Mouse (Mus musculus) kidney, embryonic 15.5 days (tissue): ENCODE results near the gene Prickle2. TPM values are rescaled to one million over a fixed set of nuclear protein-coding genes. Genes with fewer than 3 reads are reported as not detected.

Experiments
- ATAC-seq: fragments of 200-750 bp; cut with Nextera tagmentation; replicated peaks from 2 replicates; pipeline ENCODE4 v1.8.0; 2017; ENCODE audit warnings: moderate TSS enrichment; ENCODE audit not compliant: low FRiP score
- H3K27ac ChIP-seq: fragments of 300-500 bp; sonication (generic); 2 replicates; pipeline ENCODE4 v1.5.1; 2015; ENCODE audit warnings: mild to moderate bottlenecking, inconsistent platforms
- H3K27me3 ChIP-seq: fragments of 300-500 bp; sonication (generic); 2 replicates; pipeline ENCODE4 v1.6.1; 2015; ENCODE audit warnings: inconsistent platforms
- H3K36me3 ChIP-seq: fragments of 300-500 bp; sonication (generic); 2 replicates; pipeline ENCODE4 v1.6.1; 2015; ENCODE audit warnings: inconsistent platforms
- H3K4me1 ChIP-seq: fragments of 300-500 bp; sonication (generic); 2 replicates; pipeline ENCODE4 v1.6.1; 2015; ENCODE audit warnings: inconsistent platforms
- H3K4me2 ChIP-seq: fragments of 300-500 bp; sonication (generic); 2 replicates; pipeline ENCODE4 v1.6.1; 2015; ENCODE audit warnings: moderate library complexity, mild to moderate bottlenecking, inconsistent platforms
- H3K4me3 ChIP-seq: fragments of 300-500 bp; sonication (generic); replicated peaks from 2 replicates; pipeline ENCODE4 v1.5.1; 2015; ENCODE audit warnings: mild to moderate bottlenecking, inconsistent platforms
- H3K9ac ChIP-seq: fragments of 300-500 bp; sonication (generic); 2 replicates; pipeline ENCODE4 v1.6.1; 2015; ENCODE audit warnings: mild to moderate bottlenecking, inconsistent platforms
- H3K9me3 ChIP-seq: fragments of 300-500 bp; sonication (generic); replicated peaks from 2 replicates; pipeline ENCODE4 v1.6.1; 2016; ENCODE audit warnings: inconsistent platforms
- WGBS: fragments of 180-500 bp; shearing (Covaris S2); methylation state at CpG from one replicate; pipeline ENCODE4 v1.1.7; 2015; ENCODE audit warnings: mixed read lengths; 5-methylcytosine and 5-hydroxymethylcytosine counted together
- polyA plus RNA-seq: library from polyadenylated mRNA; unstranded; fragments of >200 nt; fragmentation: Nextera tagmentation; extraction: Ambion mirVana; gene quantifications from 2 replicates; pipeline ENCODE4 v1.2.1, GENCODE M21; 2015

The Prickle2 gene
- polyA plus RNA-seq, 1 experiment from 2014 or later = 7.6 TPM

GRCm38 (mm10) chr6:92572139-92572538 is 133.8 kb downstream of the Prickle2 start:
- Histone ChIP-seq H3K36me3 (no peaks in the 10 kb centered on the region), H3K27ac (no peak overlapping the region), H3K9ac (no peak overlapping the region), H3K4me2 (no peak overlapping the region), H3K9me3 (no peaks in the 10 kb centered on the region), H3K4me3 (no peak overlapping the region), H3K27me3 (no peaks in the 10 kb centered on the region), H3K4me1 (no peaks in the 10 kb centered on the region)
- ATAC-seq = no peak
- 82% methylated on average over 3 of the region's 3 CpGs for WGBS

- H3K27me3 ChIP-seq = no peaks in the 10 kb centered on the region
- no peak overlapping the region for H3K9ac ChIP-seq
- H3K36me3 ChIP-seq = no peaks in the 10 kb centered on the region
- 67% methylated on average over 7 of the region's 7 CpGs for WGBS
- H3K4me1 ChIP-seq = no peaks in the 10 kb centered on the region
- ATAC-seq = no peak
- H3K9me3 ChIP-seq = no peaks in the 10 kb centered on the region
- H3K4me3 ChIP-seq = no peak overlapping the region
- no peak overlapping the region for H3K27ac ChIP-seq
- no peak overlapping the region for H3K4me2 ChIP-seq
Observed at GRCm38 (mm10) chr6:92570090-92570489, 135.9 kb downstream of the Prickle2 start.

- no peaks in the 10 kb centered on the region for H3K9me3 ChIP-seq
- 47% methylated on average over 4 of the region's 4 CpGs for WGBS
- H3K4me1 ChIP-seq = no peaks in the 10 kb centered on the region
- no peaks in the 10 kb centered on the region for H3K36me3 ChIP-seq
- no peak overlapping the region for H3K4me2 ChIP-seq
- ATAC-seq = no peak
- no peaks in the 10 kb centered on the region for H3K27me3 ChIP-seq
- H3K9ac ChIP-seq = no peak overlapping the region
- H3K4me3 ChIP-seq = no peak overlapping the region
- H3K27ac ChIP-seq = no peak overlapping the region
Observed at GRCm38 (mm10) chr6:92569283-92569682, 136.7 kb downstream of the Prickle2 start.

GRCm38 (mm10) chr6:92559261-92559660 is 146.7 kb downstream of the Prickle2 start:
- H3K27me3 ChIP-seq = no peaks in the 10 kb centered on the region
- 92% methylated on average over 1 of the region's 1 CpGs for WGBS

GRCm38 (mm10) chr6:92555675-92556074 is 150.3 kb downstream of the Prickle2 start:
- Histone ChIP-seq H3K9ac (no peak overlapping the region), H3K9me3 (no peaks in the 10 kb centered on the region), H3K27me3 (no peaks in the 10 kb centered on the region), H3K4me1 (no peaks in the 10 kb centered on the region), H3K4me2 (no peak overlapping the region), H3K4me3 (no peak overlapping the region), H3K27ac (no peak overlapping the region), H3K36me3 (no peaks in the 10 kb centered on the region)
- no peak for ATAC-seq
- whole genome bisulfite sequencing = 57% methylated on average over 2 of the region's 2 CpGs

More at GRCm38 (mm10) chr6:92559261-92559660, 146.7 kb downstream of the Prickle2 start:
- Histone ChIP-seq H3K4me2 (no peak overlapping the region), H3K9ac (no peak overlapping the region), H3K9me3 (no peaks in the 10 kb centered on the region), H3K4me3 (no peak overlapping the region), H3K36me3 (no peaks in the 10 kb centered on the region), H3K27ac (no peak overlapping the region), H3K4me1 (no peaks in the 10 kb centered on the region)
- ATAC-seq = no peak

GRCm38 (mm10) chr6:92553086-92553485 is 152.9 kb downstream of the Prickle2 start:
- no peak for ATAC-seq
- H3K9ac ChIP-seq = no peak overlapping the region
- H3K27ac ChIP-seq = no peak overlapping the region
- H3K4me2 ChIP-seq = no peak overlapping the region
- H3K9me3 ChIP-seq = no peaks in the 10 kb centered on the region
- 82% methylated on average over 4 of the region's 4 CpGs for WGBS
- H3K36me3 ChIP-seq = no peaks in the 10 kb centered on the region
- no peak overlapping the region for H3K4me3 ChIP-seq
- no peaks in the 10 kb centered on the region for H3K27me3 ChIP-seq
- no peaks in the 10 kb centered on the region for H3K4me1 ChIP-seq

GRCm38 (mm10) chr6:92549246-92549645 is 156.7 kb downstream of the Prickle2 start:
- H3K36me3 ChIP-seq = no peaks in the 10 kb centered on the region
- no peaks in the 10 kb centered on the region for H3K4me1 ChIP-seq
- H3K27ac ChIP-seq = no peak overlapping the region
- H3K4me3 ChIP-seq = no peak overlapping the region
- no peaks in the 10 kb centered on the region for H3K27me3 ChIP-seq
- 77% methylated on average over 8 of the region's 8 CpGs for whole genome bisulfite sequencing
- no peaks in the 10 kb centered on the region for H3K9me3 ChIP-seq
- no peak overlapping the region for H3K4me2 ChIP-seq
- H3K9ac ChIP-seq = no peak overlapping the region
- no peak for ATAC-seq

GRCm38 (mm10) chr6:92545204-92545603 is 160.8 kb downstream of the Prickle2 start:
- H3K36me3 ChIP-seq = no peaks in the 10 kb centered on the region
- 89% methylated on average over 2 of the region's 2 CpGs for whole genome bisulfite sequencing
- peaks cover 4% of the 10 kb centered on the region for H3K4me1 ChIP-seq
- no peak overlapping the region for H3K4me2 ChIP-seq
- H3K27me3 ChIP-seq = no peaks in the 10 kb centered on the region
- ATAC-seq = no peak
- no peak overlapping the region for H3K4me3 ChIP-seq
- no peak overlapping the region for H3K27ac ChIP-seq
- no peak overlapping the region for H3K9ac ChIP-seq
- H3K9me3 ChIP-seq = no peaks in the 10 kb centered on the region

GRCm38 (mm10) chr6:92543825-92544224 is 162.1 kb downstream of the Prickle2 start:
- Histone ChIP-seq H3K9ac (no peak overlapping the region), H3K27ac (no peak overlapping the region), H3K27me3 (no peaks in the 10 kb centered on the region), H3K4me1 (peaks cover 4% of the 10 kb centered on the region), H3K4me3 (no peak overlapping the region), H3K4me2 (no peak overlapping the region), H3K9me3 (no peaks in the 10 kb centered on the region), H3K36me3 (no peaks in the 10 kb centered on the region)
- WGBS = 88% methylated on average over 4 of the region's 4 CpGs
- no peak for ATAC-seq

GRCm38 (mm10) chr6:92542402-92543101 is 163.4 kb downstream of the Prickle2 start:
- ATAC-seq = peak; percentile 43; the same call in 1 of the 2 replicates
- no peaks in the 10 kb centered on the region for H3K9me3 ChIP-seq
- WGBS = 32% methylated on average over 5 of the region's 5 CpGs
- no peak overlapping the region for H3K9ac ChIP-seq
- peak overlapping the region; percentile 49; the same call in 1 of the 2 replicates for H3K27ac ChIP-seq
- H3K36me3 ChIP-seq = no peaks in the 10 kb centered on the region
- no peaks in the 10 kb centered on the region for H3K27me3 ChIP-seq
- H3K4me1 ChIP-seq = peaks cover 8% of the 10 kb centered on the region
- no peak overlapping the region for H3K4me2 ChIP-seq
- no peak overlapping the region for H3K4me3 ChIP-seq

- H3K4me2 ChIP-seq = peak overlapping the region; percentile 75
- 6% methylated on average over 11 of the region's 11 CpGs for WGBS
- H3K9me3 ChIP-seq = no peaks in the 10 kb centered on the region
- H3K27ac ChIP-seq = peak overlapping the region; percentile 87
- H3K36me3 ChIP-seq = no peaks in the 10 kb centered on the region
- H3K27me3 ChIP-seq = no peaks in the 10 kb centered on the region
- ATAC-seq = peak; percentile 94
- H3K9ac ChIP-seq = peak overlapping the region; percentile 56
- peaks cover 25% of the 10 kb centered on the region for H3K4me1 ChIP-seq
- peak overlapping the region; percentile 57 for H3K4me3 ChIP-seq
Observed at GRCm38 (mm10) chr6:92534226-92535031, 171.5 kb downstream of the Prickle2 start.

GRCm38 (mm10) chr6:92533306-92534063 is 172.5 kb downstream of the Prickle2 start:
- WGBS = 39% methylated on average over 8 of the region's 8 CpGs
- Histone ChIP-seq H3K4me1 (peaks cover 24% of the 10 kb centered on the region), H3K9ac (peak overlapping the region; percentile 56), H3K27me3 (no peaks in the 10 kb centered on the region), H3K4me2 (peak overlapping the region; percentile 75), H3K36me3 (no peaks in the 10 kb centered on the region), H3K4me3 (peak overlapping the region; percentile 57), H3K27ac (peak overlapping the region; percentile 61; the same call in 1 of the 2 replicates), H3K9me3 (no peaks in the 10 kb centered on the region)
- no peak for ATAC-seq
